Mouse (Mus musculus) frontal cortex, postnatal 36 days (tissue): ENCODE measurements at regions not wholly inside any gene's neighbourhood (a gene's known extent, or its start where the extent isn't known, plus 50 kb on each side); places are given as distances from the start of the nearest gene placed in this dataset.
A peak's percentile ranks its signal among the peaks of the same experiment; 100 is the strongest.

Experiments used
- DNase-seq, 2 experiments: peaks; one replicate each; pipeline ENCODE4 v3.0.0; 2022; ENCODE audit warnings: low spot score in 2 of 2

DNA sequence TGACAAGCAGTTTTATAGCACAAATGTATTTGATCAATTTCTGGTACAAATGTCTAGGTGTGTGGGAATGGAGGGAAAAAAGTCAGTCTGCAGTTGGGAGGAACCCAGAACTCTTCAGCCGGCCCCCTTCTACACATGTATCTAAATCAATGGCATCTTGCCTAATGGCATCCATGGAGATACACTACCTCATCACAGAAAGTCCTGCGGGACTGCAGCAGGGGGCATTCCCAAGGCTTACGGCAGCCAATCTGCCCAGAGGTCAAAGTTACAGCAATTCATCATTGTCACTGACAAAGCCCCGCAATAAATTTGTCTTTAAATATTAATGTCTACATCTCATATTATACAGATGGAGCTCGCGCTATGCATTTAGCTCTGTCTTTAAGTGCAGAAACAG lies 135.7 kb upstream of the Arhgap5 start:
- DNase-seq = no peak

DNA sequence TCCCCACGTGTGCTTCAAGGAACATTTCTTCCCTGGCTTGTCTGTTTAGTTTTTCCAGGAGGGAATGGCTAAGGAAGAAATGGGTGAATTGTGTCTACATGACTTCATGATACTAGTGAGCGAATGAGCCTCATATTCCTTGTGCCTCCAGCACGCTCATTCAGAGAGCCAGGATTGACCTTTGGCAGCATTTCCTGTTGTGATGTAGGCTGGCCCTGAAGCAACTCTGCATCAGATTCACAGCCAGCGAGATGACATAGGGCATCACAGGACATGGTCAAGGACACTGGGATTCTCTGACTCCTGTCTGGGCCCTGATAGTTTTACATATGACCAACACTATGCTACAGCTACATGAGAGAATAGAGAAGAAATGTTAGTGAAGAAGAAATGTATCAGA lies 135.3 kb upstream of the Arhgap5 start:
- no peak for DNase-seq

- DNase-seq = peak in 1 of 2 experiments; percentile 59
These were observed 133.5 kb upstream of the Arhgap5 start for GRCm38 (mm10) chr12:52370153-52370710.

DNA sequence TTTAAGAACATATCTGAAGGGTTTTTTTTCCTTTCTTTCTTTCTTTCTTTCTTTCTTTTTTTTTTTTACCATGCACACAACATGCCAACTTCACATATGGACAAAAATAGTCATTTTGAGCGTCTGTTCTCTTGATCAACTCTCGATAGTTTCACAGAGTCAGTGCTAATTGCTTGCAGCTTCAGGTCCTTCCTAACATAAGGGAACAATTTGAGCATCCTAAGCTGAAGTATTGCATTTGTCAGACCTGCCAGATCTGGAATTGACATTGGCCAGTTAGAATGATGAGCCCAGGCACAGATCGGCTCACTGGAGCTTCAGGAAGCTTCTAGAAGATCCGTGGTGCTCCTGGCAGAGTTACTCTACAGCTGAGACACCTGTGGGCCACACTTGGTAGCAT lies 128.7 kb upstream of the Arhgap5 start:
- no peak for DNase-seq

GRCm38 (mm10) chr12:52376692-52377462 lies 126.9 kb upstream of the Arhgap5 start:
- no peak for DNase-seq

DNA sequence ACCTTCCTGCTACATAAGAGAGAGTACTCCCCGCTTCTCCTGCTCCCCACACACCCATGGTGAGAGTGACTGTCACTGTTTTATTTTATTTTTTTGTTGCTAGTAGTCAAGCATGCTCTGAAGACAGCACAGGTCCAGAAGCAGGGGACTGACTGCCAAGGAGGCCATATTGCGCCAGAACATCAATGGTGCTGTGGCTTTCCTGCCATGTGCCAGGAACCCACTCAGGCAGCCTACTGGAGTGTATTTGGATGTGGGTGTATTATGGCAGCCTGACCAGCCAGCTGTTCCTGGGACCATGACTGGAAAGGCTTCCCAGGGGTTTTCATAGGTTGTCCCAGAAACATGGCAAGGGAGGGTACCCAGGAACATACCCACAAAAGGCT lies 126.3 kb upstream of the Arhgap5 start:
- DNase-seq = no peak

DNA sequence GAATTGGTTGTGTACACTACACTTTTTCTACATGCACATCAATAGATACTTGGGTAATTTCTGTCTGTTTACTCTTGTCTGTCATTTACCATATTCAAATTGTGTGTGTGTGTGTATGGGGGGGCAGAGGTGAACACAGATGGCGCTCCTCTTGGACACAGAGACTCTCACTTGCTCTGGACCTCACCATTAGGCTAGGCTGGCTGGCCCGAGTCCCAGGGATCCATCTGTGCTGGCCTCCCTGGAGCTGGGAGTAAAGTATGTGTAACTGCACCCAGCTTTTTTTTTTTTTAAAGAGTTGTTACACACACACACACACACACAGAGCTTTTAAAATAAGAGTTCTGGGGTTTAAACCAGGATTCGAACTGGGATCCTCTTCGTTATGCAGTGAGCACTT lies 124.5 kb upstream of the Arhgap5 start:
- no peak for DNase-seq

DNA sequence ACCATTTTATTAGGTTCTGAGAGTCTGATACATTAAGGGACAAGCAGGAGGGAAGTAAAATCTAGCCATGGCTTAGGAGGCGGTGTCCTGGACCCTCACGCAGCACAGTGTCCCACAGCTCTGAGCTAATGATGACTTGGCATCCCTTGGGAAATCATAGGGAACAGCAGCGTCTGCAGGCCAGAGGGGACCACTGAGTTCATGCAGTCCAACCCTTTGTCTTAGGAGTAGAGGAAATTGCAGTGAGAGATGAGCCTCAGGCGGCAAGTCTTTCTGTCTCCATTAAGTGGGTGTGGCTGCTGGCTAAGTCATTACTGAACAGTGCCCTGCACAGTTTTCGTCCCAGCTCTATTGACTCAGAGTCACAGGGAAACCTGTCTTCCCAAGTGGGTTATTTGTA lies 123.8 kb upstream of the Arhgap5 start:
- no peak for DNase-seq

DNA sequence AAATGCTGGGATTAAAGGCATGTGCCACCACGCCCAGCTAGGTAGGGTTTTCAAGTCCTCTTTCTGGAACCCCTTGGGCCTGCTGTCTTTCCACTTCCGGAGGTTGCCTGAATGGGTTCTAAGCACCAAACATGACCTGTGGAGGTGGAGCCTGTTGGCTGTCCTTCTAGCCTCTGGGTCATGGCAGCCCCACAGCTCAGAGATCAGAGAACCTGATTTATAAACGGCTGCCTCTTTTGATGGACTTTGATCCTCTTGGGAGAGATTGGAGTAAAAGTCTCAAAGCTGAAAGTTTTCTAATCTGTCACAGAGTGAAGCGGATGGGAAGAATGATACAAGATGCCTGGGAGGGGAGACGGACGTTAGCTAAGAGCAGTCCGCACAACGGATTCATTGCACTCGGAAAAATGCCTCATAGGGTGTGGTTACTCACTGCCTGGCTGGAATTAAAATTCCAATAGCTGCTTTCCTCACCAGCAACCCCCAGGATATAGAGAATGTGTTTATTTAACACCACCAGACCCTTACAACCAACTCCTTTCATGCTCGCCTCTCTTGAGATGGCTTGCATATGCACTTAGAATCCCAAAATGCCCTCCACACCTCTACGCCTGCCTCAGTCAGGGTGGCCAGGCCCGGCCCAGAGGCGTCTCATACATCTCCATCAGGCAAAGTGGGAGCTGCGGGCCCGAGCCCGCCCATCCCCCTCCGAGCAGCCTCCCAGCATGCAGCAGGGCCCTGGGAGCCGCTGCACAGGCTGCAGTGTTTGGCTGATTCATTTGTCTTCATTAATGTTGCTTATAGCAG lies 122.4 kb upstream of the Arhgap5 start:
- DNase-seq = no peak

GRCm38 (mm10) chr12:52381968-52382325 lies 121.8 kb upstream of the Arhgap5 start:
- DNase-seq = no peak

GRCm38 (mm10) chr12:52382832-52383580 lies 120.8 kb upstream of the Arhgap5 start:
- DNase-seq = no peak

- peak in 1 of 2 experiments; percentile 16 for DNase-seq
These were observed 114.2 kb upstream of the Arhgap5 start for GRCm38 (mm10) chr12:52389552-52389951.

DNA sequence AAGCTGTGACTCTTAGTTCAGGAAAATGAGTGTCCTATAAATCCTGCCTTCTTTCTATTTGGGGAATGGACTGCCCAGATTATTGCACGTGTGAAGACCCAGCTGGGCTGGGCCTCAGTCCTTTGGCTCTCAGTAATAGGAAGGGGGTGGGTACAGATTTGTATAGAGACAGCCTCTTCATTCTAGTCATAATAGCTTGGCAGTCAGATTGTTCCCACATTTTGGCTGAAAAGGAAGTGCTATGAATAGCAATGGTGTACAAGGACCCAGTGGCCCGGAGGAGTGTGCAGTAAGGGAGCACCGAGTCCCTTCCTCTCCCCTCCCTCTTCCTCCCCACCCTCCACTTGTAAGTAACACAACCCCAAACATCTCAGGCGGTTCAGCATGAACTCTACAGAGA lies 113.5 kb upstream of the Arhgap5 start:
- no peak for DNase-seq

- DNase-seq = no peak
These were observed 111.1 kb upstream of the Arhgap5 start for GRCm38 (mm10) chr12:52392636-52393035.

DNA sequence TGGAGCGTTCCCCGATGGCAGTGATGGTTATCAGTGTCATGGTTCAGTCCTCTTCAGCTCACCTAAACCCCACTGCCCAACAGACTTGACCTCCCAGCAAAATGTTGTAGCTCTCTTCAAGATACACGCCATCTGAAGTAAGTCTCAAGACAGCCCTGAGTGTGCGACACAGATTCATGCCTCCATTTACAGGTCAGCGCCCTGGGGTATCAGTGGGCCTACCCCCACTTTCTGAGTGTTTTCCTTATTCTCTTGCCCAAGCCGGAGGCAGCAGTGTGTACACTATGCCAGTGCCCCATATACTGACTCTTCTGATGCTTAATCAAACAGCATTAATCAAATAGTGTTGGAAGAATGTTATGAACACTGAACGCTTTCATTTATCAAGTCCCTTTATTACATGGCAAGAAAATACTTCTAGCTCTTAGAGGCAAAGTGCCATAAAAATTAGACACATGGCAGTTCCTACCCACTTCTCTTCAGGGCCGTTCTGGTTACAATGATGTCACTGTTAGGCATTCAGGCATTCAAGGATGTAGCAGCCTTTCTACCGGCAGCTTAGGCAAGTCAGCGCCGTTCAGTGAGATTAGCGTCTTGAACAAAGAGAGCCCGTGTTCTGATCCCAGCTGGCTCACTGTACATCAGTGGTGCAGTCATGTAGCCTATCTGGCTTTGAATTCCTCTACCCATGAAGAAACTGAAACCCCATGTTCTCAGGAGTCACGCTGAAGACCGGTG lies 109.6 kb upstream of the Arhgap5 start:
- DNase-seq = no peak

DNA sequence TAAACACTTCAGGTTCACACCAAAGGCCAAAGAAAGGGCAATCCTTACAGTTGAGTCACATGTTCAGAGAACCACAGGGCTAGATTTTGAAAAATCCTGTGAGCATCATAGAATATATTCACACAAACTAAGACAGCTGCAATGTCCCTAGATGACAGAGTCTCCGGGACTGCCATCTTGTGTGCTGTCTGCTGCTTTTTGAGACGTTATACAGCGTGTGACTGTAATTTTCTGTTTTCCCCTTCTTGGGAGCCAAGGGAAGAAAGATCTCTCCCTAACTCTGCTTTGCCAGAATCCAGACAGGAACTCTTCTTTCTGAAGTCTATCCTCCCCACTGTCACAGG lies 109.1 kb upstream of the Arhgap5 start:
- no peak for DNase-seq

GRCm38 (mm10) chr12:52395111-52395510 lies 108.7 kb upstream of the Arhgap5 start:
- no peak for DNase-seq

GRCm38 (mm10) chr12:52396178-52396841 lies 107.5 kb upstream of the Arhgap5 start:
- peak; percentile 60 to 64 for DNase-seq

GRCm38 (mm10) chr12:52397718-52398510 lies 105.9 kb upstream of the Arhgap5 start:
- peak in 1 of 2 experiments; percentile 13 for DNase-seq

- no peak for DNase-seq
These were observed 105.2 kb upstream of the Arhgap5 start for GRCm38 (mm10) chr12:52398511-52398975.
